Mouse (Mus musculus): ENCODE data around the gene Gm16223.

The Gm16223 gene

DNA sequence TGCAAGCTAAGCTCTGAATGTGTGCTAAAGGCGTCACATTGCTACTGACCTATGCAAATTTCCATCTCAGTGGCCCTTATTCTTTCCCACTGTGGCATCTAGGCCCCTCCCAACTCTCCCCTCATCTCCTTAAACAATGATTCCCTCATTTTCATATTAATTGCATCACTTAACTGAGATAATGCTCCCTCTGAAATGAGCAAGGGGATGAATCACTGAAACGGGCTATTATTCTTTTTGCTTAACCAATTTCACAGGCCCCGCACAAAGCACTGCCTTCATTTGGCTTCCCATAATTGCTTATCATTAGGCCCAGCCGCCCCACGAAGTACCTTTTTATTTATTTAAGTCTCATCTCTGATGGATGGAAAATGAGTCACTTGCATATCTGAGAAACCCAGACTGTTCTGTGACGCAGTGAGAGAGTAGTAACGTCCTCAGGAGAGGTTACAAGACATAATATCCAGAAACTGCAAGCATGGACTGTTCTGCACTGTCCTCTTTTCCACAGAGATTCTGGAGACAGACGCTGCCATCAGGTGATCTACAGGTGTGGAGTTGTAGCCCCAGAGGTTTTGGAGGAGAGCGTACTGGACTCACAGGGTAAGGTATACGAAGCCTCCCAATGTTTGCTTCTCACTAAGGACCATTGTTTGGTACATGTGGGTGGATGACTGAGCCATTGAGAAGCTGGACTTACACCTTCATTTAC lies at the start of gene Gm16223:
Gene Gm16223, plus strand, starts transcription at position 485 of the 712 bp plus-strand sequence.
- no peak for DNase-seq

DNA sequence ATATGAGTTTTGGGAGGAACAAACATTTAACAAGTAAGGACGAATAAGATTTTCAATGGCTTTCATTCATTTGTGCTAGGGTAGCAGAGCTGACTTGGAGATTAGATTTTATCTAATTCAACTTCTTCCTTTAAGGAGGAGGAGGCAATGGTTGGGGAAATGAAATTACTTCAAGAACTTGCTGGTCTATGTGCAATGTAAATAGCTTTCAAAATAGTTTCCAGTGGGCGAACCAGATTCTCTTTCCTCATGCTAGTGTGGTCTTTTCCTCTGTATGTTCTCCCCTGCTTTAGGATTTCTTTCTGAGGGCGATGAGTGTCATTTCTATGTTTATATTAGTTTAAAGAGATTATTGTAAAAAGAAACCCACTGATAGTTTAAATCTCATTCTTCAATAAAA lies 45.7 kb upstream of the Gm16223 start:
- no peak for DNase-seq

DNA sequence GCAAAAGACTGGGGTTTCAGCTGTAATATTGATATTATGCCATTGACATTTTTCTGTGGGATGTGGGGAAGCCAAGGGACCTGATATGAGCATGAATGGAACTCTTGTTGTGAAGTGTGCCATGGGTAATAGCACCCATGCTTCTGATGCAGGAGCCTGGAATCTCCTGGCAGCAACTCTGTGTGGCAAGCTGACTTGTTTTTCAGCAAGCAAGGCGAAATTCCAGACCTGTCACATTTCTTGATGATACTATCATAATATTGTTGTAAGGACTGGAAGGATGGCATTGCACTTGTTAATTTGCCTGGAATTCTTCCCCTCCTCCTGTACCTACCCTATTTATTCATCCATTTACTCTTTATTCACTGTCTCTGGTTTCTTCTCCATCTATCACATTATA lies 44.2 kb upstream of the Gm16223 start:
- no peak for DNase-seq

DNA sequence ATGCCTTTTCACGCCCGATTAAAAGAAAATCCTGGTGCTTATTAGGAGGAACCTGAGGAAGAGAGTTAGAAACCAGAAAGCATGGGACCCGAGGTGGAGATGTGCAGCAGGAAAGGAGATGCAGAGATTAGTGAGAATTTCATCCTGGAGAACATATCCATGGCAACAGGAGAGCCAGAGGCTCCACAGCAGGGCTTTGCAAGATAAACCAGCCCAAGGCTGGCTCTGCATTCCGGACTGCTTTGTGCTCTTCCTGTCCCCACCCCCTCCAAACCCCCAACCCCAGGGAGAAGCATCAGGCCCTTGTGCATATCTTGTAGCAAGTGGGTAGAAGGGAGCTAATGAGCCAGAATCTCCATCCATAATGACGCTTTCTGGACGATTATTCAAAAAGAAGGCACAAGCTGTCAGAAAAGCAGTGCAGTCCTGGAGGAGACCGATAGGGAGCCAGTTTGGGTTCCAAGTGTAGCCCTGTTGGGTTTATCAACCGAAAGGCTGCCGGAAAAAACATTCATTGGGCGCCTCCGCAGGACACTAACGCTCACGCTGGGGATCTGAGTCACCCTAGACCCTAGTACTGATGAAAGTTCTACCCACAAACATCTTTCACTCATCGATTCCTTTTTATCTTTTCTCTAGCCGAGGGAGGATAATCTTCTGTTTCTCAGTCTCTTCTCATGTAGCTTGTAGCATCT lies 31.2 kb upstream of the Gm16223 start:
- no peak for DNase-seq

DNA sequence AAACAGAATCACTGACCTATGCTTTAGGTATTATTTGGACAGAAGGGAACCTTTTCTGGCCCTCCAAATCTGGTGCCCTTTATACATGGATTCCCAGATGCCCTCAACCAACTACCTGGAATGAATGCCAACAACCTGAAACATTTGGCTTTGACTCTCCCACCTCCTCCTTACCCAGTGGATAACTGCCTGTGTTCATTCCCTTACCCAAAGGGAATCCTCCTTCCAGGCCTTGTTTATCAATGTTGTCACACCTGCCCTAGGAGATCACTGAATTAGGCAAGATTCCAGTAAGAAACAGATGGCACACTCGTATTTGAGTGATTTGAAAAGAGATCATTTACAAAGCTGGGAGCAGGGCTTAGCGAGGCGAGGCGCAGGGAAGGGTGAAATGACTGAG lies 13.1 kb upstream of the Gm16223 start:
- DNase-seq, result no peak

DNA sequence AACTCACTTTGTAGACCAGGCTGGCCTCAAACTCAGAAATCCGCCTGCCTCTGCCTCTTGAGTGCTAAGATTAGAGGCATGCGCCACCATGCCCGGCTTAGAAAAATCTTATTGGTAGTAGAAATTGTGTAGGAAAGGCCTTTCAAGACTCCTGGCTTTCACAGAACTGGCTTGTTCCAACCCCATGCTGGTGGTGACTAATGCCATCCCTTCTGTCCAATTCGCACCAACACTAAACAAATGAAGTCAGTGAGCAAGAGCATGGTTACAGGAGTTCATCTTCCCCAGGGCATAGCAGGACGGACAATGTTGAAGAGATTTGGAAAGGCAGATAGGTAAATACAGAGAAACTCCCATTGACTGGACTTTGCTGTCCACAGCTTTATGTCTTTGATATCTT lies 12.6 kb upstream of the Gm16223 start:
- no peak for DNase-seq

DNA sequence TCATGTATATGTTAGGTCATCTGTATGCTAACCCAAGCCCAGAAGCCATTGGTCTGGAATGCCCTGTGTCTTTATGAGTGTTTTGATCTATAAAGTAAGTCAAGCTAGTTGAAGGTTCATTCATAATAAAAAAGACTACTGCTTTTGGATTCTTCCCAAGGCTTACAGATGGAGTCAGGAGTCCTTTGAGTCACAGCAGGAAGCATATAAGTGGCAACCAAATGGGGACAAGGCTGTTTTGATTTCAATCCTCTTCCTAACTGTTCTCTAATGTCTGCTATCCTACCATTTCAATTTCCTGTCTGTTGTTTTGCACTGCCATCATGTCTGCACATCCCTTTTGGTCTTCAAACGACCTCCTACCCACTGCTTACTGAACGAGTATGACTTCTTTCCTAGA lies 2.7 kb upstream of the Gm16223 start:
- DNase-seq, result no peak

DNA sequence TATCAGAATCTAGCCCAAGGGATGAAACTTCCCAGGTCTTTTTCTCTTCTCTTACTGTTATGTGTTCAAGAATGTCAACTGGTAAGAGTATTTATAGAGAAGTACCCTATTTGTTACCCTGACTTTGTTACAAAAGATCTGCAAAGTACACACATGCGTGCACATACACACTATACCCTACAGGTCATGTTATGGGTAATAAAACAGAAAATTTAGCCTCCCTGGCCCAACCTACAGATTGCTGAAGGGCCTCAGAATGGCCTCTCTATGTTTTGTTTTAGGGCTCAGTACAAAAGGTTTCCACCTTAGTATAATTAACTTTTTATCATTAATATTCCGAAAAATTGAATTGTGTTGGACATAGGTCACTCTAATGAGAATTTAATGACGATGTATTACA lies 685 bp upstream of the Gm16223 start:
- no peak for DNase-seq

DNA sequence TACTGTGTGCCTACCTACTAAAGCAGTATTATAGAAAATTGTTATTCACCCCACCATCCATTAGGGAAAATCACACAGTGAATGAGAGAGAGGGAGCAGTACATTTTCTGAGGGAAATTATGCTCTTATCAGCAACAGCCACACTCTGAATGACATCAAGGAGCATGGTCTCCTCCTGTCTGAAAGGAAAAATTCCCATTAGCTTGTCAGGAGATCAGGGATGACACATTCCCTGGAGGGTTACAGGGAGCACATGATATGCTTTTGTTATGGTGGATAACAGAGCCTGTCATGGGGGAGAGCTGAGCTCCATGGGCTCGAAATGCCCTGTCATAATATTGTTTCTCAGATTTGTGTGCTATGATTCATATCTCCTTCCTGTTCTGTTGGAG lies 424 bp downstream of the Gm16223 start:
- DNase-seq, result no peak

DNA sequence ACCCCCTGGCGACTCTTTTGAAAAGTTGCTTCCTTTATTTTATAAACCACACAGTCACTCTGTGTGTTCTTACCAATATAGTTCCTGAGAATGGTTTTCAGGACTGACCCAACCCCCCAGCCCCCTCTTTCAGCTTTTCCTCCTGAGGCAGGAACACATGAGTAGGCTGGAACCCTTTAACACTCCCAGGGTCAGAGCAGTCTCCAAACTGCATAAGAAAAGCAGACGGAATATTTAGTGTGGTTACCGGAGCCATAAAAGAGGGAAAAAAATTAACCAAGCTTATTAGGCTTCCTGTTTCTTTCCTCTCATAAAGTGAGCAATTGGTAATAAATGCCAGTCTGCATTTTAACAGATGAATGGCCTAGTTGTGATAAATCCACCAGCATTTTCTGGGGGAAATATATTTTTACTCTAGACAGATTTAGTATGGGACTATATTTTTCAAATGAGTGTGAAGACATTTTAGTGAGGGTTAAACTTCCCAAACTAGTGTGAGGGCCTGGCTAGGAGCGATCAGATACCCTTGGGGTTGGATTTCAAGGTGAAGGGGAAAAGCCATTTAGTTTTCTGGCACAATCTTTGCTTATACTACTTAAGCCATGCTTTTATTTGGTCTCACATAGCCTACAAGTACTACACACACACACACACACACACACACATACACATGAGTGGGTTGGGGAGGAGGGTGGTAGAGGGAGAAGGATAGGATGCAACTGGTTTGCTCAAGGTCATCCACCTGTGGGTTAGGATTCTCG lies 49.0 kb downstream of the Gm16223 start:
- no peak for DNase-seq

DNA sequence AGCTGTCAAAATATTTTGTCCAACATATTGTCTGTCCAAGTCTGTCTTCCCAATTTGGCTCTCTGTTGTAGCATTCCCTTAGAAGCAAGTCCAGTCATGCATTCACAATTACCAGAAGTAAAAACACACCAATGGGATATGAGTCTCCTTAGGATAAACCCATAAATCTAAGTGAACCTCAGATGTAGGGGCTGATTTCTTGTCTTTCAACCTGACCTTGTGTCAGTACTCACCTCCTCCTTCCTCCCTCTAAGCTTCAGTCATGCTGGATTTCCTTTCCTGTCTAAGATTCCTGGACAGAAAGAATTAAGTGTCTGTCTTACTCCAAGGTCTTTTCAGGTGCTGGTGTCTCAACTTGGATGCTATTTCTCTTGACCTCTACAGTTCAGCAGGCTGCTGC lies 57.8 kb downstream of the Gm16223 start:
- no peak for DNase-seq

DNA sequence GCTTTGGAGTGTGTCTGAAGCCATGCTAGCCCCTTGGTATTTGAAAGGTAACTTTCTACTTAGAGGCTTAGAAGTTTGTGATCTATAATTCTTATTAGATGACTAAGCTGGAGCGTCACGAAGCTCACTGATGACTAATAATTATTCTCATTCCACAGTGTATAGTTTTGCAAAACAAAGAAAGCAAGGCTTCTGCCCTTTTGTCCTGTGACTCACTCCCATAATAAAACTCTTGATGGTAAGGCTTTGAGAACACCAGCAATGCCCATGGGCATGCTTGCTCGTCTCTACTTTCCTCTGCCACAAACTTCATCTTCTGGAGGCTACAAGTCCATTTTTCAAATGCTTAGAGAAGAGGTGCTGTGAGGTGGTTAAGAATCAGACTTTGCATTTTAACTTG lies 87.9 kb downstream of the Gm16223 start:
- no peak for DNase-seq

DNA sequence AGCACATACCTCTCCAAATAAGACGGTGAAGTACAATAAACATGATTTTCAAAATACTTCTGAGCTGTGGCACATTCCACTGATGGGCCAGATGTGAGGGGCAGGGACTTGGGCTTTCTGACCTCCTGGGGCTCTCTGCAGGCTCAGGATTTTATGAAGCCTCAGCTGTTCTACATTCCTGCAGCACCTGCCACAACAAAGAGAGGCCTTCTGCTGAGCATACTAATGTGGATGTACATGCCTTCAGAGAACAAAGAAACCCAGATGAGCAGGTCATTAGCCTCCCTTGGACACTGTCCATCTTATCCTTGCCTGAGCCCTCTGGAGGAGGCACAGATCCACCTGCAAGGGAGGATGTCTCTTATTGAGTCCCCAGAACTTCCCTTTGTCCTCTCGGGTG lies 97.0 kb downstream of the Gm16223 start:
- no peak for DNase-seq

DNA sequence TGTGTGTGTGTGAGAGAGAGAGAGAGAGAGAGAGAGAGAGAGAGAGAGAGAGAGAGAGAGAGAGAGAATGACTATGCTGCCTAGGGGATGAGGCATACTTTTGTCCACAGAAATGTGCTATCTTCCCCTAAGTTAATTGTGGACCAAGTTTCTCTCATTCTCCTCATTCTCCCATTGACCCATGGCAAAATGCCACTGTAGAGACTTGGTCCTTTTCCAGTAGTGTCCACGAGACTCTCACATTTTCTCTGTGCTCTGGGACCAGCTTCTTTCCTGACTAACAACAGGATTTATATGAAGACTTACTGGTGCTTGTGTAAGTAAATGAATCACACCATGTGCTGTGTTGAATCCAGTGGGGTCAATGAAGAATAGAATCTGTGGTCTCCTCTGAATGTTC lies 98.6 kb downstream of the Gm16223 start:
- DNase-seq, result no peak

DNA sequence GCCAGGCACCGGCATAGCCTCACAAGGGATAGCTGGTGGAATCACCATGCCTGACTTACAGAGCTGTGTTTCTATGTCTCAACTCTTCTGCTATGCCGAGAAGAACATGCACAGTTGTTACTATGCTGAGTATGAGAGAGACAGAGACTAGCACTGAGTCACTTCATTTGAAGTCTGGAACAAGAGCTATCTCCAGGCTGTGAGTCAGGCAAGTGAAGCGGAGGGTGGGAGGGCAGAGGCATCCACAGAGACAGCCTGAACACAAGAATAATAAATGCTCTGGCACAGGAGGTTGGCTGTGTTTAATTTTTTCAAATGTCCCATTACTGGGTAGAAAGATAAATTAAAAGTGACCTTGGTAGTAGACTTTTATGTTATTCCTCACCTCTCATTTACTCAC lies 100.3 kb downstream of the Gm16223 start:
- DNase-seq, result no peak

DNA sequence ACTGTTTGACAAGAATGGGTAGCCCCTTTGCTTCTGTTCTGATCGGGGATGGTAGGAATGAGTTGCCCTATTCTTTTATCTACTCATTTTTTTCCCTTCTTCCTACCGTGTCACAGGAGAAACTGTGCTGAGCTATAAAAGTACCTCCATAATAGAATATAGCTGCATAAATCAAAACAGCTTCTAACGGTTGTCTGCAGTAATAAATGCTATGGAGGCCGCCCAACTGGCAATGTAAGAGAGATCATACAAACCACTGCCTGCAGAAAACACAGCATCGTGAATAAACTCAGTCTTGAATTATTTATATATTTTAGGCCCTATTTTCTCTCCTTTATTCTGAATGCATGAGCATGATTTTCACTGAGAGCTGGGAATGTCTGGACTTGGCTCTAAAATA lies 101.0 kb downstream of the Gm16223 start:
- no peak for DNase-seq

DNA sequence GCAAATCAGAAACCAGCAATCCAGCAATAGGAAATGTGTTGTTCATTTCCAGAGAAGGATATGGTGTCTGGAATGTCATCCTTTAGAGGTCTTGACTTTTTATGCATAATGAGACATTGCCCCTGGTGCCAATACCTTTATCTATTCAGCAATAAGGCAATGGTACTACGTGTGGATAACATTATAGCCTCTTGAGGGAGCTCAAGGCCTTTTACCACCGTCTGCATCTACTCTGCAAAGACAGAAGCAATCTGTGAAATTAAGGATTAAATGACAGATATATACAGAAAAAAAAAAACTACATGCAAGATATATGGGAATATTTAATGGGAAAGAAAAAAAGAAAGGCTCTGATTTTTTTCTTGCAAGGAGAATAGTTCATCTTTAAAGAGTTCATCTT lies 106.3 kb downstream of the Gm16223 start:
- no peak for DNase-seq

DNA sequence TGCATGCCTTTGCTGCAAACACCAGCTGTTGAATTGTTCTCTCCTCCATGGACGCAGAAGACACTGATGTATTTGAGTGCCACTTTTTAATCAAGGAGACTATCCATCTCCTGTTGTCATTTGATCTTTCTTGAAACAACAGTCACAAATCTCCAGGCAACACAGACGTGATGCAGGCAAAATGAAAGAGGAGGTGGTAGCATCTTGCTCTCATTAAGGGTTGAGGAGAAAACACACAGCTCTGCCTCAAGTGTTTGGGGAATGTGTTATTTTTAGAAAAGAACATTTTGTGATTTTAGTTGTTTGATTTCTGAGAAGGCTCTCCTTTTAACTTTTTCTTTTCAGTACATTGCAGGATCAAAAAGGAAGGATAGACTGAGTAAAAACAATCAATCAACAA lies 107.7 kb downstream of the Gm16223 start:
- DNase-seq, result no peak

DNA sequence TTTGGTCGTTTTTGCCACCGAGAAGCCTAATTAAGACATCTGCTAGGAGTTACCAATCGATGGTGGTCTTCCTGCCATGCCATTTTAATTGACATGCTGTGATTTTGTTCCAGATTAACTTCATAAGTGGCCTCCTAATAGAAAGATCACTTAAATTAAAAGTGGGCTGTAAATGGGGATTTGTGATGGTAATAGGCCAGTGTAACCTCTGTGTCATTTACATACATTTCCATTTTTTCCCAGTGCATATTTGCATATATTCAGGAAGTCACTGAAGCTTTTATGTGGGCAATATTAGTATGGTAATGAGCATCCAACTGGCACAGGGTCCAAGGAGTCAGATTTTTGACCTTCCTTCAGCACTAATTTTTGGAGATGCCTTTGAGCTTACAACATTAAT lies 130.7 kb downstream of the Gm16223 start:
- DNase-seq, result no peak

DNA sequence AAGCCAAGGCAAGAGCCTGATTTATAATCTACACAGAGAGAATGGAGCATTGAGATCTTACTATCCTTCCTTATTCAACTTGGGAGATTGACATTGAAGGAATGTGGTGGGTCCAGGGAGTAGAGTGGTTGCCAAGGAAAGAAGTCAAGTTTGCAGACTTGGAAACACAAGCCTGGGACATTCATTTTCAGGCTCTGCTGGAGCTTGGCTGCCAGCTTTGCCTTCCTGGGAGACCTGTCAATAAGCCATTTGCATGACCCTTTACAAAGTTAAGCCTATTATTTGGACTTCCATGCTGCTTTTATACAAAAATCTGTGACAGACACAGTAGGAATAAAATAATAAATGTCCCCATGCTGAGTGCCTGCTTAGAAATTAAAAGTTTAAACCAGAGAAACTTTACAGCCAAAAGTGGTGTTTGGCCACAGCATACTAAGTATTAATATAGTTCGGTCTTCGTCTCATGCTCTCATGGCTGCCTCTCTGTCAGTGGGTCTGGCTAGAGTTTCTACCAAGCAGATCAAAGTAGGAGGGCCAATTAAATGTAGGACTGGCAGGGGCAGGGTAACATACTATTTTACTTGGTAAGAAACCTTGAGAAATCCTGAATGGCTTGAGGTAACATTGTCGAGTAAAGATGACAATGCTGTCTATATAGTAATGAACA lies 139.8 kb downstream of the Gm16223 start:
- DNase-seq, result no peak

DNA sequence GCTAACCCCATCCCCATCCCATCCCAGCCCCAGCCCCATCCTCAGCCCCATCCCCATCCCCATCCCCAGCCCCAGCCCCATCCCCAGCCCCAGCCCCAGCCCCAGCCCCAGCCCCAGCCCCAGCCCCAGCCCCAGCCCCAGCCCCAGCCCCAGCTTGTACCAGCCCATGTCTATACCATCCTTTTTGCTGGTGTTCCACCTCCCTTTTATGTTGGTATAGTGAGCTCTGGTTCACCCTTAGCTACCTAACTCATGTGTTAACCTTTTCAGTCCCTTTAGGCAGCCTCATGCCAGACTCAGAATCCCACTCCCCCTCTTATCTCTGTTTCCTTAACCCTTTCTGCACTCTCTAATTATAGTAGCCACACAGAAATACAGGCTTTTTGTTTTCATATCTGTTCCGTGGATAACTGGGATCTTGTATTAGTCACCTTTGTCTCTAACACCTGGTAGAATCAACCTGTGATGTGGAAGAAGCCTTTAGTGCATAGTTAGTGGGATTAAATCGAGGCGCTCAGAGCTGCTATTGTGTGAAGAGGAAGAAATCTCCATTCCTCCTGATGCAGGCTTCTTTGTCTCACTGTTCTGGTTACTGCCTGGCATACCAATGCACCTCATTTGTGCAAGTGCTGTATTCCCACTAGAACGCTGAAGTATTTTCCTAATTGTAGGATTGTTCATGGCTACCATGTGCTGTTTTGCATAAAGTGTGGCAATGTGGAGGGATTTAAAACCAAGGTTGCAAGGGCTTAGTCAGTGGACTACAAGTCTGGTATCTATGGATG lies 144.0 kb downstream of the Gm16223 start:
- no peak for DNase-seq

DNA sequence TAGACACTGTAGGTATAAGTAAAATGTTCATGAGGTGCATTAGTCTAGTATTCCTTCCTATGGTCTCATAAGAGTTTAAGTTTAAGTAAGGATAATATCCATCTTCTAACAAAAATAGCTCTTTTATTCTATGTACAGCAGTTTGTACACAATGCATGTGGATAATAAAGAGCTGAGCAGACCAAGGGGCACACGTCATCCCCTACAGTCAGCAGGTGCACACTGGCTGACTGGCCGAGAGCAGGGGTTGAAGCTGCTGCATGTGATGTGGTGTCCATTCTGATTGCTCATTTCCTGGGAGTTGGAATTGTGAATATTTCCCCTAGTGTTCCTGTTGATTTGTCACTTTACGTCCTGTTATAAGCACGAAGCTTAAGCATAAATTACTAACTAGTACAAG lies 144.6 kb downstream of the Gm16223 start:
- no peak for DNase-seq

DNA sequence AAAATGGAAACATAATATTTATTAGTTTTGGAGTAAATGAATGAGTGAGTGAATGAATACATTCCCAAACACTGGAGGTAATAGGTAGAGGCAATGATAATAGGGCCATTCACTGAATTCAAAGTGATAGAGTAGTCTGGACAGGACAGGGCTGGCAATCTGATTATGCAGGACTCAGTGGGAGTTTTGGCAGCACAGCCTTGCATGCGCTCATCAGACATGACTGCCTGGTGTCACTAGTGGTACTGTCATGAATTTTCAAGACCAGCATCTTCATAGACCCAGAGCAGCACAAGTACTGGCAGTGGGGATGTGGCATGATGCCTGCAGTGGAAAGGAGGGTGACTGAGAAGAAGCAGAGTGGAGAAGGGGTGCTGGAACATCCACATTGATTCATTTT lies 157.1 kb downstream of the Gm16223 start:
- no peak for DNase-seq
